Comparison of ENCODE assay signal across 12 mouse cellular contexts in the genomic region with DNA sequence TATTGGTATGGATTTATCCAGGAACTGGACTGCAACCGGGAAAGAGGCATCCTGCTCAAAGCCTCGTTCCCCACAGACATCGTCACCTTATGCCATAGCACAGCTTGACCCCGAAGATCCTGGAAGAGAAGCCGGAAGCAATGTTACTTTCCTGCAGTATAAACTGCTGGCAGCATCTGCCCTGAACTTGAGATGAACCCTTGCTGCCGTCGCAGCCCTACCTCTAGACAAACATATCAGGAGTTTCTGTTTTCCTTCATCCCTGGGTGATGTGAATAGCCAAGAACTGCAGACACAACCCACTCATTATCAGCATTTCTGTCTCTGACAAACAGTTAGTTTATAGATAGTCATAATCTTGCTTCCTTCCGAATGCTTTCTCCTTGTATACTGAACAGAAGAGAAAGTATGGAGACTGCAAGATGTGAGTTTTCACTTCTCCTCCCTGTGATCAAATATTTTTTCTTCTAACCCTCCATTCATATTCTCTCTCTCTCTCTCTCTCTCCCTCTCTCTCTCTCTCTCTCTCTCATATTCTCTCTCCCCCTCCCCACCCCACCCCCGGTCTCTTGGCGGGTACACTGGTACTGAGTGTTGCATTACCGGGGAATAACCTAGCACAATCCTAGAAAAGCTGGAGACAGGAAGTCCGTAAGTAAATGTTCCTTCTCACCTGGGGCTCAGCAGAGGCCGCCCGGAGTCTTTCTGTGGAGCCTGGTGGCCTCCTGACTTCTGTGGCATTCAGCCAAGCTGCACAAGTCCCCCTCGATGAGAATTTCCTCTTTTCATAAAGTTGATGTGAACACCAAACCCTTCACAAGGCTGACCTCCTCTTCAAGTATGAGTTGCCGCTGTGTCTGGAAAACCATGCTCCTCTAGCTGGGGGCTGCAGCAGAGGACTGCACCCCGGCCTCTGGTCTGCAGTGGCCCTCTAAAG.
DNase-seq lines count a peak whose midpoint lies in the region; ATAC-seq lines count a peak whose summit lies in the region.
"Had no signal": no experiment of that assay in that cellular context is flagged by ENCODE, and none has a peak within 500 bp of the region (broad histone marks: within the 10 kb centered on the region; RNA-seq: fewer than 3 reads in every experiment).

No protein-coding gene starts in this region.

- no peaks in the 10 kb centered on the region for H3K27me3 ChIP-seq in heart, embryonic 14.5 days (ENCODE audit: control insufficient read depth, insufficient read depth, low read length)

- no peaks in the 10 kb centered on the region for H3K9me3 ChIP-seq in heart, embryonic 14.5 days (ENCODE audit: control insufficient read depth, low read length)

- peak; percentile 50 for DNase-seq in adrenal gland, adult 8-10 months
- DNase-seq in adrenal gland, postnatal 25 days = no peak
- DNase-seq in kidney, postnatal 14 days = peak; percentile 75
- peak; percentile 40 for DNase-seq in mesoderm, embryonic 11.5 days (ENCODE audit: low read depth, low spot score)
- no peak for DNase-seq in cerebellum, postnatal 25 days
- no peak for DNase-seq in cerebellum, adult 8-10 months
- no peak for DNase-seq in thymus, postnatal 36 days
- DNase-seq: cerebellum, adult 11 months; thymus, postnatal 25 days had no signal

- no peak overlapping the region for H3K4me3 ChIP-seq in heart, embryonic 14.5 days (ENCODE audit: control insufficient read depth in 1 of 2, insufficient read depth in 1 of 2, low read depth in 1 of 2, low read length in 2 of 2)

- peak overlapping the region; percentile 45 to 67 for H3K27ac ChIP-seq in heart, embryonic 14.5 days (replicated peaks in 1 of 2; ENCODE audit: control insufficient read depth in 1 of 2, insufficient read depth in 1 of 2, low read depth in 2 of 2, low read length in 2 of 2)
- H3K27ac ChIP-seq: macrophage had no signal

- H3K9ac ChIP-seq in heart, embryonic 14.5 days (ENCODE audit: low read length) = 0 out of 2 replicates have a peak overlapping the region, but pooled peaks have one; percentile 4

- 27% methylated on average over 17 of the region's 17 CpGs for WGBS in heart, embryonic 14.5 days

- H3K36me3 ChIP-seq in heart, embryonic 14.5 days (ENCODE audit: control insufficient read depth, insufficient read depth, low read length) = no peaks in the 10 kb centered on the region

- H3K4me1 ChIP-seq in heart, embryonic 14.5 days (ENCODE audit: control insufficient read depth in 2 of 2, insufficient read depth in 2 of 2, low read length in 2 of 2) = peaks cover 20 to 36% of the 10 kb centered on the region in 2 experiments

- peak overlapping the region; percentile 28 for H3K4me2 ChIP-seq in heart, embryonic 14.5 days (ENCODE audit: low read length)

- ATAC-seq in heart, embryonic 14.5 days (ENCODE audit: insufficient number of reproducible peaks, insufficient read depth, low FRiP score, low read depth) = peak; percentile 56
- ATAC-seq: inflammation-experienced regulatory T-cells, adult 6 months had no signal

Comparison
In these comparisons a context has a peak if more than half of its experiments do, and no peak if none do; other contexts are left out.
1. DNase-seq: peak in adrenal gland, adult 8-10 months (single experiment), kidney, postnatal 14 days (single experiment) and mesoderm, embryonic 11.5 days (single experiment); none in adrenal gland, postnatal 25 days (single experiment), cerebellum, postnatal 25 days (0 of 2), cerebellum, adult 8-10 months (single experiment) and thymus, postnatal 36 days (0 of 2).